Mouse (Mus musculus) testis, postnatal 14 days (tissue): Measurements from ENCODE around the gene Lats1.
A peak's percentile ranks its signal among the peaks of the same experiment; 100 is the strongest.

Experiments used
- DNase-seq: peaks from one replicate; pipeline ENCODE4 v3.0.0; 2021; ENCODE audit warnings: low spot score

Lats1 gene

GRCm38 (mm10) chr10:7680731-7681301 is at the start of gene Lats1, which contains the start of gene Pcmt1:
Lats1 (plus strand) TSS chr10:7681214.
Pcmt1 (minus strand) TSS chr10:7681136.
- DNase-seq: peak; percentile 90

- DNase-seq: no peak
Measured at GRCm38 (mm10) chr10:7640366-7640765, 40.6 kb upstream of the Lats1 start.

GRCm38 (mm10) chr10:7645911-7646310 is 35.1 kb upstream of the Lats1 start:
- no peak for DNase-seq

DNA sequence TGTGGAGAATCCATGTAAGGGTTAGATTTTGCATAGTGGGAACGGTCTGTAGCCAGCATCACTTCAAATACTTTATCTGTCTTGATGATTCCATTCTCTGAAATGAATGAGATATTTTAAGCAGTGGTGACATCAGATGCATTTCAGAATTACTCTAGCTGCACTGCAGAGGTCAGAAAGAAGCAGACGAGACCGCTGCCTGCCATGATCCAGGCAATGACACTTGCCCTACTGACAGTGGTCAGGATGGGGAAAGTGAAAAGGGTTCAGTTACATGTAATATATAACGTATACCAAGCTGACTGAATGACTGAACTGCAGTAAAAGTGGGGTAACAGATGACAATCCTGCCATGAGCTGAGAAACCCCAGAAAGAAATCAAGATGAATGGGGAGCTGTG is 32.0 kb upstream of the Lats1 start:
- DNase-seq: no peak

DNA sequence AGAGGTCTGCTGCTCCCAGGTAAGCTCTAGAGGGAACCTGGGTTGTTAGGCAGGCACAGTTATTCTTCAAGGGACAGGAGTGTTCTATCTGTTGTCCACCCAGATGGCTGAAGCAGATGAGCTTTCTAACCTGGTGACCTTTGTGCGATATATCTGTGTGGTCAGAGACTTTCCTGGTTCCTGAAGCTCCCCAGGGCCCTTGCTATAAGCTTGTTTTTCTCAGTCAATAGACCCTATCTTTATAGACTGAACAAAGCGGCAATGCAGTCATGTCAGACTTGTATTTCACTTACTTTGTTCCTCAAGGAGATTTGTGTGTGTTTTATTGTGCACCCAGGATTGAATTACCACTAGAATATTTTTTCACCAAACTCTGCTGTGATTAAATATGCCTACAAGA is 30.0 kb upstream of the Lats1 start:
- no peak for DNase-seq

- DNase-seq: peak; percentile 85
Measured at GRCm38 (mm10) chr10:7662471-7663141, 18.4 kb upstream of the Lats1 start.

GRCm38 (mm10) chr10:7663159-7664026 is 17.6 kb upstream of the Lats1 start:
- DNase-seq: peak; percentile 90

DNA sequence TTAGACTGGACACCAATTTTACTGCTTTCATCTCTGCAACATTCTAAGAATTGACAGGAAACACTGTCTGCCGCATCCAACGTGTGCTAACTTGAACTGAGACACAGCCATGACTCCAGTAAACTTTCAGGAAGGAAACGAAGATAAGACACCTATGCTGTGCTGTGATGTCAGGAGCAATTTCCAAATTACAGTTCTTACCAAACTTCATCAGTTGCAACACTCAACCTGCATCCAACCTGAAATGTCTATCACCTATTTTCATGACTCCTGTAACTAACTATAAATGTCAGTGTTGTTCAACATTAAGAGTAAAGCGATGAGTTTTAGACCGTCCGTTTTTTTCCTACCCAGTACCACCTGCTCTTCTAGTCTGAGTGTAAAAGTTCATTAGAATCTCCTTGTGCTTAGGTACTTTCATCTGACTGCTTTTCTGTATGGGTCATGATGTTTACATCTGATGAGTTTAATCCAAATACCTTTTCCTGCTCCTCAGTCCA is 16.9 kb upstream of the Lats1 start:
- DNase-seq: no peak

DNA sequence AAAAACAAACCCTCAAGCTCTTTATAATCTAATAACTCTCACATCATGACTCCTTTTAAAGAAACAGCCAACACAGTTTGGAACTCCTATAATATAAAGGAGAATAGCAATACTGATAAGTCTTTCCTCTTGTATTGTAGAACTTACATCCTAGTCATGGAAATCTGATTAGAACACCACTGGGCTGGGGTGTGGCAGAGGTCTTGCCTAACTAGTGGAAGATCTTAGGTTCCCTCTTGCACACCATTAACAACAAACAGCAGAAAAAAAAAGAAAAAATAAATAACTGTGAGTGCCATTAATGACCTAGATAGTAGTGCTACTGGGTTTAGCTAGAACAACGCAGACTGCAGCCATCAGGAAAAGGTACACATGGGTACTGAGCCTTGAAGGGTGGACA is 16.1 kb upstream of the Lats1 start:
- DNase-seq: no peak

DNA sequence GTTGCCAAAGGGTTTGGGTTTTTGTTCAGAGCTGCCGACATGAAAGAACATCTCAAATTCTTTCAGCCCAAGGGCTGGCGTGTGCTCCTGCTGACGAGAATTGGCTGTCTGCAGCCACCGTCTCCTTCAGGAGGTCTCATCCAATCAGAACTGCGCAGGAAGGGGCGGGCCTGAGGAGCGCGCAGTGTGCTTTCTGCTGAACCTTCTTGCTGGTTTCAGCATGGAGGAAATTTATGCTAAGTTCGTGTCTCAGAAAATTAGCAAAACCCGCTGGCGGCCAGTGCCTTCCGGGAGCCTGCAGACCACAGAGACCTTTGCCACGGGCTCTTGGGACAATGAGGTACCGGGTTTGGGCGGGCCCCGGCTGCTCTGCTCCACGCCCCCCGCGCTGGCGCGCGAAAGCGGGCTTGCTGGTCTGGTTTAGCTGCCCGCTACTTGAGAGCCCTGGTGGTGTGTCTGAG is 13.6 kb upstream of the Lats1 start, which contains the start of gene Nup43:
Nup43 (plus strand) TSS at position 162 of the 461 bp plus-strand sequence.
- DNase-seq: peak; percentile 92

GRCm38 (mm10) chr10:7673673-7674072 is 7.3 kb upstream of the Lats1 start:
- DNase-seq: no peak

GRCm38 (mm10) chr10:7681343-7682025 is 470 bp downstream of the Lats1 start:
- DNase-seq: peak; percentile 85

GRCm38 (mm10) chr10:7682249-7682648 is 1.2 kb downstream of the Lats1 start:
- no peak for DNase-seq

GRCm38 (mm10) chr10:7686902-7687301 is 5.9 kb downstream of the Lats1 start:
- DNase-seq: no peak

DNA sequence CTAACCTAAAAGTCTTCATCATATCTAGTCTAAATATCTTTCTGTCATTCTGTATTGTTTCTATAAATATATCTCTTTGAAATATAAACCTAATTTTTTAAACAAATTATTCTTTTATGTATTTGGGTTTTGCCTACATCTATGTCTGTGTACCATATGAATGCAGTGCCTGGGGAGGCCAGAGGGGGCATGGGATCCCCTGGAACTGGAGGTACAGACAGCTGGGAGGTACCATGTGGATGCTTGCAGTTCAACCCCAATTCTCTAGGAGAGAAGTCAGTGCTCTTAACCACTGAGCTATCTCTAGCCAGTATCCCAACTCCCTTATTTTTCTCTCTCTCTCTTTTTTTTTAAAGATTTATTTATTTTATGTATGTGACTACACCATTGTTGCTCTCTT is 14.3 kb downstream of the Lats1 start:
- DNase-seq: no peak

- no peak for DNase-seq
Measured at GRCm38 (mm10) chr10:7700120-7700519, 19.1 kb downstream of the Lats1 start.

DNA sequence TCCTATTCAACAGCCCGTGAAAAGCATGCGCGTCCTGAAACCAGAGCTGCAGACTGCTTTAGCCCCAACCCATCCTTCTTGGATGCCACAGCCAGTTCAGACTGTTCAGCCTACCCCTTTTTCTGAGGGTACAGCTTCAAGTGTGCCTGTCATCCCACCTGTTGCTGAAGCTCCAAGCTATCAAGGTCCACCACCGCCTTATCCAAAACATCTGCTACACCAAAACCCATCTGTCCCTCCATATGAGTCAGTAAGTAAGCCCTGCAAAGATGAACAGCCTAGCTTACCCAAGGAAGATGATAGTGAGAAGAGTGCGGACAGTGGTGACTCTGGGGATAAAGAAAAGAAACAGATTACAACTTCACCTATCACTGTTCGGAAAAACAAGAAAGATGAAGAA is 21.6 kb downstream of the Lats1 start:
- DNase-seq: no peak

DNA sequence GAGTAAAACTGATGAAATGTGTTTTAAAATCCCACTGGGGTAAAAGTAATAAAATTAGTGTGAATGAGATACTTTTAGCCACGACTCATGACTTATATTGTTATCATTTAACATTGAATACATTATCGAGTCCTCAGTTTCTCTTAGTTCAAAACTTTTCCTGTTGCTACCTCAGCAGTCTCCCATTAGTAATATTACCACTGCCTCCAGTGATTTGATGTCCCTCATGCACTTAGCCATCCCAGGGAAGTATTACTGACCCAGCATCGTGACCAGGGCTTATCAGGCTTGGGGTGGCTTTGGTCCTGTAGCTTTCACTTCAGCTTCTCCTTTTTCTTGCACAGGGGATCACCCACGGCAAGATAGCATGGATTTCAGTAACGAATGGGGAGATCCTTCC is 29.1 kb downstream of the Lats1 start:
- DNase-seq: no peak

DNA sequence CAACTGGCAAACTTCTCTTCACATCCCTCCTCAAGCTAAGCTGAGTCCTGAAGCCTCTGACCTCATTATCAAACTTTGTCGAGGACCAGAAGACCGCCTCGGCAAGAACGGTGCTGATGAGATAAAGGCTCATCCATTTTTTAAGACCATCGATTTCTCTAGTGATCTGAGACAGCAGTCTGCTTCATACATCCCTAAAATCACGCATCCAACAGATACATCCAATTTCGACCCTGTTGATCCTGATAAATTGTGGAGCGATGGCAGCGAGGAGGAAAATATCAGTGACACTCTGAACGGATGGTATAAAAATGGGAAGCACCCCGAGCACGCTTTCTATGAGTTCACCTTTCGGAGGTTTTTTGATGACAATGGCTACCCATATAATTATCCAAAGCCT is 31.5 kb downstream of the Lats1 start:
- DNase-seq: no peak

- no peak for DNase-seq
Measured at GRCm38 (mm10) chr10:7715056-7715455, 34.0 kb downstream of the Lats1 start.

- peak; percentile 93 for DNase-seq
Measured at GRCm38 (mm10) chr10:7725751-7726500, 44.9 kb downstream of the Lats1 start, which contains the start of gene Katna1. Katna1 (plus strand) TSS chr10:7726000.
